Mouse (Mus musculus) leukemia stem cell, adult 10-12 weeks (primary cell): ENCODE data around the gene Soat2. TPM values are rescaled to one million over a fixed set of nuclear protein-coding genes. Genes with fewer than 3 reads are reported as not detected.

ENCODE experiments used
- polyA plus RNA-seq: library from polyadenylated mRNA; stranded (reverse); fragments of >175 nt; gene quantifications from 2 replicates; pipeline ENCODE4 v1.2.3, GENCODE M21; 2012; ENCODE audit warnings: low replicate concordance

Gene Soat2
- 5.4 and 8.2 TPM in 2 replicates for polyA plus RNA-seq

DNA sequence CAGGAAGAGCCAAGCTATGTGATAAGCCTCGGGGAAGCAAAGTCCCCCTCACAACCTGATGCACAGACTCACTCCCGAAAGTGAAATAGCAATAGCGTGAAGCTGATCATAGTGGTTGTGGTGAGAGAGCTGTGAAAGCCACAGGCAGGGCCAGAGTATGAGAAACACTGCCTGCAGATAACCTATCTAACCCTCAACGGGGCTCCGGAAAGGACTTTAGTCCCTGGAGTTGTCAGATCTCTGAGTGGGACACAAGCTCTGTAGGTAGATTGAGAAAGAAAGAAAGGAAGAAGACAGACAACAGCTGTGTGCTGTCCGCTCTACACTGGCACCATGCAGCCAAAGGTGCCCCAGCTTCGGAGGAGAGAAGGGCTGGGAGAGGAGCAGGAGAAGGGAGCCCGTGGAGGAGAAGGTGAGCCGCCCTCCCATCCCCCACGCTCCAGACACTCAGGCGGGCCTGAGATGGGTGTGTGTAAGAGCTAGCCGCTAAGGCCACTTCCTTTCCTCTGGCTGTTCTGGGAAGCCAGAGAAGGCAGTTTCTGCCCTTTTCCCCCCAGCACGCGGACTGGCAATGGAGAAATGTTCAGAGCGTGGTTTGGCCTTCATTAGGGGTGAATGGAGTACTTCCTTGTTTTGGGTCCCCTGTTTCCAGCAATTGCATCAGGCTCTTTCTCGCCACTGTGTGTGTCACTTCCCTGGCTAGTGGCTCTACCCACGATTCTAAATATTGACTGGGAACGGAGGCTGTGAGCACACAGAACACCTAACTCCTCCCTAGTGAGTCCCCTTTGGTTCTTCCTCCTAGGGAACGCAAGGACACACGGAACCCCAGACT is at the start of gene Soat2:
Soat2 (plus strand) TSS at position 226 of the 835 bp plus-strand sequence.

DNA sequence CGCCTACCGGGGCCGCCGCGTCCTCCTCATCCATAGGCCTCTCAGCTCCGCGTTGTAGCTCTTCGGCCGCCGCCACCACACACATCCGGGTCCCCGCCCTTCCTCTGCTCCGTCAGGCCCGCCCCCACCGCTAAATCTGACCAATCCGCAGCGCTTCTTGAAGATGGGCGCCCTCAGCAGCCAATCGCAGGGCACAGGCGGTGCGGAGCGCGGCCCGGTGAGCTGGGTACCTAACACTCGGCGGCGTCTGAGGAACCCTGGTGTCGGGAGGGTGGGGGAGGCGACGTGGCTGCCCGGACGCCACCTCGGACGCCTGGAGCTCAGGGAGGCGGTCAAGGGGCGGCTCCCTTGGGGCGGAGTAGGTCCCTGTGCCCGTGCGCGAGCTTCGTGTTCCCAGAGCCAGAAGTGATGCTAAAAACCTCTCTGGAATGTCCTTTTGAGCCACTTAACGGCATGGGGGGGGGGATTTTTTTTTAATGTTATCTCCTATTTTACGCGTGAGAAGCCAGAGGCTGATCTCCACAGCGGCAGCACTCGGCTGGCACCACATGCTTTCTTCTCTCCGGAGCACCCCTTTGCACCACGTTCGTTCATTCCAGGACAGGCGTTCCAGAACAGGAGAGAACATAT is 14.1 kb upstream of the Soat2 start, which contains the start of gene Spryd3:
Spryd3 (minus strand) TSS at position 106 of the 630 bp plus-strand sequence.

DNA sequence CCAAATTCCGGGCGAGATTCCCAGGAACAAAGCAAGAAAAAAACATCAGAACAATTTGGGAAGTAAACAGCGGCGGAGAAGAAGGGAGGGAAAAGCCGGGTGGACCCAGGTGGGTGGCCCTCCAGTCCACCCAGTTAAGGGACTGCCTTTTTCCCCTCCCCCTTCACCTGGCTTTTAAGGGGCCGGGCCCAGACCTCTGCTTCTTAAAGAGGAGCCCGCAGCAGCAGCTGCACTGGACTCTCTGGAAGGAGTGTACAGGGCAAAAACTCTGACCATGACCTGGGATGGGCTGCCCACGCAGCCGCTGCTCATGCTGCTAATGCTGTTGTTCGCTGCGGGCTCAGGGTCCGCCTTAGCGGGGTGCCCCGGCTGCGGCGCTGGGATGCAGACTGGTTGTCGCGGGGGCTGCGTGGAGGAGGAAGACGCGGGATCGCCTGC is 6.0 kb upstream of the Soat2 start, which contains the start of gene Igfbp6:
Igfbp6 (plus strand) TSS at position 89 of the 438 bp plus-strand sequence.

DNA sequence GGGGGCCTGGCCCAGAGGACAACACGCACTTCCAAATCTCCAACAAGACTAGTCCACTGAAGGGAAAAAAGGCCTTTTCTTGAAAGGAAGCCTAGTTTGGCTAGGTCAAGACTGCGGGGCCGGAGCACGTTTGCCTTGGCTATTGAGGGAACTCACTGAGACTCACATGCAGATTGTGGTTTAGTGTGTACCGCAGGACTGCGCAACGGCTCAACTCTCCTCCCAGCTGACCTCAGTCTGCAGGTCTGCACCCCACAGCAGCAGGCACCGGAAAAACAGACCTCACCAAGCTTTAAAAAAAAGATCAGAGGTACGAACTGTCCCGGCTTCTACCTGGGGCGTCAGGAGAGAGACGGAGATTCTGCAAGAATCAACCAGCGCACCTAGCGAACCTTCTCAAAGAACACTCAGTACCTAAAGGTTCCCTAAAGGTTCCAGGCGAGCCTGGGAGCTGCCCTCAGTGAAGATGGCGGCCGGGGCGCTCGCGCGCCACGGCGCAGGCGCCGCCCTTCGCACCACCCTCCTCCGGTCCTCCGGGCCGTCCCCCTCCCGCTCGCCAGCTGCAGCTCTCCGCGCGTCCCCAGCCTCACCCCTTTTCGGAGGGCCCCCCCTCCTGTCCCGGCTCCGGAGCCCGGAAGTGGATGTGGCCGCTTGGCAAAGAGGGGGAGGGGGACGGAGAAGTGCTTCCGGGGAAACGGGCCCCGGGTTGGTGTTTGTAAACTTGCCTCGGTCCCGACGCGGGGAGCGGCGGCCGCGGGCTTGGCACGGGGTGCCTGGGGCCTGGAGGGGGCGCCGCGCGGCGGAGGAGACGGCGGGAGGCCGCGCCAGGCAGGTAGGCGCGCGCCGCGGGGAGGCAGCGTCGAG is 52.9 kb downstream of the Soat2 start, which contains the start of gene Zfp740:
Zfp740 (plus strand) TSS at position 279 of the 864 bp plus-strand sequence.

GRCm38 (mm10) chr15:102204674-102205505 is 54.6 kb downstream of the Soat2 start, which contains the start of gene Csad:
Gene Csad, minus strand, starts transcription at chr15:102204724.

Other genes starting within 250 kb of the Soat2 start
- gene Krt4, start 225.8 kb upstream of the Soat2 start, polyA plus RNA-seq, result not detected in 2 replicates
- not detected in 2 replicates for gene Krt79, start 210.2 kb upstream of the Soat2 start, polyA plus RNA-seq
- 0.05 TPM in 1 of 2 replicates, not detected in the other for gene Krt78, start 196.2 kb upstream of the Soat2 start, polyA plus RNA-seq
- gene Krt8, start 146.0 kb upstream of the Soat2 start, polyA plus RNA-seq, result 0.23 and 0.29 TPM in 2 replicates
- gene Krt18, start 122.3 kb upstream of the Soat2 start, polyA plus RNA-seq, result not detected in 2 replicates
- 112 and 151 TPM in 2 replicates for gene Eif4b, start 76.8 kb upstream of the Soat2 start, polyA plus RNA-seq
- gene Tns2, start 50.1 kb upstream of the Soat2 start, polyA plus RNA-seq, result 2.3 and 5.2 TPM in 2 replicates
- gene Spryd3, start 14.3 kb upstream of the Soat2 start, polyA plus RNA-seq, result 7.8 and 13.8 TPM in 2 replicates
- 1.1 and 3.7 TPM in 2 replicates for gene Igfbp6, start 6.2 kb upstream of the Soat2 start, polyA plus RNA-seq
- gene Zfp740, start 52.7 kb downstream of the Soat2 start, polyA plus RNA-seq, result 10.9 and 11.5 TPM in 2 replicates
- 6.3 and 8.9 TPM in 2 replicates for gene Csad, start 54.2 kb downstream of the Soat2 start, polyA plus RNA-seq
- gene Itgb7, start 81.4 kb downstream of the Soat2 start, polyA plus RNA-seq, result 168 and 223 TPM in 2 replicates
- 11.2 and 12.3 TPM in 2 replicates for gene Rarg, start 107.0 kb downstream of the Soat2 start, polyA plus RNA-seq
- gene Gm9918, start 120.0 kb downstream of the Soat2 start, polyA plus RNA-seq, result not detected in 2 replicates
- gene Mfsd5, start 128.9 kb downstream of the Soat2 start, polyA plus RNA-seq, result 50.2 and 91.4 TPM in 2 replicates
- gene Espl1, start 145.7 kb downstream of the Soat2 start, polyA plus RNA-seq, result 19.4 and 42.7 TPM in 2 replicates
- 2.9 and 10.3 TPM in 2 replicates for gene Pfdn5, start 175.6 kb downstream of the Soat2 start, polyA plus RNA-seq
- 25.7 and 87.7 TPM in 2 replicates for gene Myg1, start 181.2 kb downstream of the Soat2 start, polyA plus RNA-seq
- gene Aaas, start 200.2 kb downstream of the Soat2 start, polyA plus RNA-seq, result 29.3 and 184 TPM in 2 replicates
- not detected in 2 replicates for gene Sp7, start 216.7 kb downstream of the Soat2 start, polyA plus RNA-seq